Mouse (Mus musculus) midbrain, postnatal 0 days (tissue): ENCODE measurements at regions not wholly inside any gene's neighbourhood (a gene's known extent, or its start where the extent isn't known, plus 50 kb on each side); places are given as distances from the start of the nearest gene placed in this dataset.

Experiments
- ATAC-seq: fragments of 200-750 bp; cut with Nextera tagmentation; 2 replicates; pipeline ENCODE4 v1.8.0; 2017; ENCODE audit warnings: moderate number of reproducible peaks, mild to moderate bottlenecking, moderate TSS enrichment, moderate library complexity; ENCODE audit not compliant: low FRiP score
- DNase-seq: peaks from one replicate; pipeline ENCODE4 v3.0.0-alpha.2; 2015; ENCODE audit warnings: low spot score
- H3K27ac ChIP-seq: fragments of 300-500 bp; sonication (generic); 2 replicates; pipeline ENCODE4 v1.5.1; 2014; ENCODE audit warnings: low read depth, mild to moderate bottlenecking, low read length, mixed read lengths
- H3K27me3 ChIP-seq: fragments of 300-500 bp; sonication (generic); 2 replicates; pipeline ENCODE4 v1.6.1; 2014; ENCODE audit warnings: low read length, control low read depth, mixed read lengths; ENCODE audit not compliant: insufficient read depth
- H3K36me3 ChIP-seq: fragments of 300-500 bp; sonication (generic); 2 replicates; pipeline ENCODE4 v1.6.1; 2014; ENCODE audit warnings: low read length, control low read depth, mixed read lengths; ENCODE audit not compliant: insufficient read depth
- H3K4me1 ChIP-seq: fragments of 300-500 bp; sonication (generic); 2 replicates; pipeline ENCODE4 v1.6.1; 2014; ENCODE audit warnings: mild to moderate bottlenecking, control low read depth, antibody characterized with exemption, low read length, mixed read lengths; ENCODE audit not compliant: insufficient read depth
- H3K4me2 ChIP-seq: fragments of 300-500 bp; sonication (generic); 2 replicates; pipeline ENCODE4 v1.6.1; 2014; ENCODE audit warnings: low read depth, mild to moderate bottlenecking, low read length, mixed read lengths; ENCODE audit not compliant: poor library complexity, severe bottlenecking
- H3K4me3 ChIP-seq: fragments of 300-500 bp; sonication (generic); 2 replicates; pipeline ENCODE4 v1.5.1; 2014; ENCODE audit warnings: low read depth, mild to moderate bottlenecking, low read length, moderate library complexity
- H3K9ac ChIP-seq: fragments of 300-500 bp; sonication (generic); replicated peaks from 2 replicates; pipeline ENCODE4 v1.6.1; 2014; ENCODE audit warnings: mild to moderate bottlenecking, low read length, moderate library complexity, mixed read lengths; ENCODE audit not compliant: poor library complexity, severe bottlenecking
- H3K9me3 ChIP-seq: fragments of 300-500 bp; sonication (generic); 2 replicates; pipeline ENCODE4 v1.6.1; 2016; ENCODE audit warnings: low read length, control low read depth
- CTCF ChIP-seq: IDR thresholded peaks from 2 replicates; pipeline ENCODE4 v1.5.1; 2016; ENCODE audit warnings: antibody characterized with exemption, mild to moderate bottlenecking
- WGBS: fragments of 180-500 bp; shearing (Covaris S2); extraction: QIAGEN DNeasy Blood & Tissue Kit; methylation state at CpG from one replicate; pipeline ENCODE4 v1.1.7; 2014; 5-methylcytosine and 5-hydroxymethylcytosine counted together

- H3K4me1 ChIP-seq = no peaks in the 10 kb centered on the region
- H3K9ac ChIP-seq = no peak overlapping the region
- H3K9me3 ChIP-seq = no peaks in the 10 kb centered on the region
- no peak overlapping the region for H3K4me2 ChIP-seq
- no peak overlapping the region for H3K27ac ChIP-seq
- ATAC-seq (no peak), DNase-seq (peak; percentile 10)
- H3K36me3 ChIP-seq = no peaks in the 10 kb centered on the region
- 90% methylated on average over 2 of the region's 2 CpGs for WGBS
- H3K4me3 ChIP-seq = no peak overlapping the region
- no peaks in the 10 kb centered on the region for H3K27me3 ChIP-seq
- TF ChIP-seq CTCF = no peak
Observed at GRCm38 (mm10) chr4:92064592-92064991, 82.4 kb downstream of the Izumo3 start.

- no peaks in the 10 kb centered on the region for H3K4me1 ChIP-seq
Observed at GRCm38 (mm10) chr4:92060973-92061372, 86.1 kb downstream of the Izumo3 start.

GRCm38 (mm10) chr4:92054899-92055298 lies 92.1 kb downstream of the Izumo3 start:
- Histone ChIP-seq H3K4me3 (no peak overlapping the region), H3K4me2 (no peak overlapping the region), H3K36me3 (no peaks in the 10 kb centered on the region), H3K27me3 (no peaks in the 10 kb centered on the region), H3K9ac (no peak overlapping the region), H3K4me1 (no peaks in the 10 kb centered on the region), H3K9me3 (no peaks in the 10 kb centered on the region), H3K27ac (no peak overlapping the region)
- TF ChIP-seq CTCF = no peak
- DNase-seq = no peak
- no peak for ATAC-seq

More at GRCm38 (mm10) chr4:92060973-92061372, 86.1 kb downstream of the Izumo3 start:
- Histone ChIP-seq H3K4me2 (no peak overlapping the region), H3K9me3 (no peaks in the 10 kb centered on the region), H3K27me3 (no peaks in the 10 kb centered on the region), H3K27ac (no peak overlapping the region), H3K9ac (no peak overlapping the region), H3K4me3 (no peak overlapping the region), H3K36me3 (no peaks in the 10 kb centered on the region)
- 68% methylated on average over 5 of the region's 5 CpGs for WGBS
- ATAC-seq = no peak
- DNase-seq = no peak
- no peak for TF ChIP-seq CTCF

GRCm38 (mm10) chr4:92024498-92025113 lies 122.4 kb downstream of the Izumo3 start:
- TF ChIP-seq CTCF = no peak
- Histone ChIP-seq H3K27me3 (no peaks in the 10 kb centered on the region), H3K9ac (no peak overlapping the region), H3K4me3 (no peak overlapping the region), H3K36me3 (no peaks in the 10 kb centered on the region), H3K9me3 (no peaks in the 10 kb centered on the region), H3K4me1 (no peaks in the 10 kb centered on the region), H3K4me2 (no peak overlapping the region), H3K27ac (no peak overlapping the region)
- 69% methylated on average over 3 of the region's 3 CpGs for WGBS
- DNase-seq = no peak
- no peak for ATAC-seq

- Histone ChIP-seq H3K27ac (no peak overlapping the region), H3K4me3 (no peak overlapping the region), H3K36me3 (no peaks in the 10 kb centered on the region), H3K4me1 (no peaks in the 10 kb centered on the region), H3K27me3 (no peaks in the 10 kb centered on the region), H3K9me3 (no peaks in the 10 kb centered on the region), H3K4me2 (no peak overlapping the region), H3K9ac (no peak overlapping the region)
- no peak for DNase-seq
- ATAC-seq = no peak
- 73% methylated on average over 4 of the region's 4 CpGs for WGBS
- no peak for TF ChIP-seq CTCF
Observed at GRCm38 (mm10) chr4:92000263-92000662, 146.8 kb downstream of the Izumo3 start.

- Histone ChIP-seq H3K36me3 (no peaks in the 10 kb centered on the region), H3K4me3 (no peak overlapping the region), H3K4me2 (no peak overlapping the region), H3K4me1 (no peaks in the 10 kb centered on the region), H3K9ac (no peak overlapping the region), H3K27me3 (no peaks in the 10 kb centered on the region), H3K9me3 (no peaks in the 10 kb centered on the region), H3K27ac (no peak overlapping the region)
- no peak for TF ChIP-seq CTCF
- WGBS = 73% methylated on average over 2 of the region's 2 CpGs
- ATAC-seq (no peak), DNase-seq (no peak)
Observed at GRCm38 (mm10) chr4:91989381-91989780, 157.7 kb downstream of the Izumo3 start.
